Mouse (Mus musculus) fibroblast of lung, adult 2 months (primary cell): ENCODE measurements around the gene Dcaf7.
A peak's percentile ranks its signal among the peaks of the same experiment; 100 is the strongest.
"Not testable (repeated sequence)": the region's sequence is repeated elsewhere in the genome, so short reads cannot be mapped to it uniquely, and the experiment has no call there.

Experiments used
- DNase-seq: peaks from one replicate; pipeline ENCODE4 v3.0.0-alpha.2; 2011; ENCODE audit warnings: low read depth

Dcaf7 gene

DNA sequence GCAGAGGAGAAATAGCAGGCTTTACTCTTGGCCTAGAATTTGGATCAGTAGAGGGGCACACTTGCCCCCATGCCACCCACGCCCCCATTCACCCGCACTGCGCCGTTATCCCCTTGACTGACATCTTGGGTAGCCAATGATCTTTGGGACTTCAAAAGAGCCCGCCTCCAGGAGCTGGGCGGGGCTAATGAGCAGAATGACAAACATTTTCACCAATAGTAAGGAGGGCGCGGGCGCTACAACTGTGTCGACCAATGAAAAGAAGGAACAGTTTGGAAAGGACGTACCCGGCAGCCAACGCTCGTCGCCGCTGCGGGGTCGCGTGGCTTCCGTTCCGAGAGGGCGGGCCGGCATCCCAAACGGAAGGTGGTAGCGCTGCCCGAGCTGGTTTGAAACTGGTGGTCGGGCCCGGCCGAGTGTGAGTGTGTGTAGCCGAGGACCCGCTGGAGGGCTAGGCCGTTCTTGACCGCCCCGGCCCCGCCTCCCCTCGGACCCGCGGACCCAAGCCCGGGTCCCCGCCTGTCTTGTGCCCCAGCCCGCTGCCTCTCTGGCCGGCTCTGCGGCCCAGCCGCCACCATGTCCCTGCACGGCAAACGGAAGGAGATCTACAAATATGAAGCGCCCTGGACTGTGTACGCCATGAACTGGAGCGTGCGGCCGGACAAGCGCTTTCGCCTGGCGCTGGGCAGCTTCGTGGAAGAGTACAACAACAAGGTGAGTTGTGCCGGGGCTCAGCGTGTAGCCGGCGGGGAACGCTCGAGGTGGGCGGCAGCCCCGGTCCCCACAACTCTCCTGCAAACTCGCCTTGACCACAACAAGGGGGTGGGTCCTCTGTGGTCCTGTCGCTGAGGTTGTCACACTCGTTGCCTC is at the start of gene Dcaf7:
TSS of gene Dcaf7 (plus strand) at position 325 of the 870 bp plus-strand sequence.
- peak; percentile 88 for DNase-seq

DNA sequence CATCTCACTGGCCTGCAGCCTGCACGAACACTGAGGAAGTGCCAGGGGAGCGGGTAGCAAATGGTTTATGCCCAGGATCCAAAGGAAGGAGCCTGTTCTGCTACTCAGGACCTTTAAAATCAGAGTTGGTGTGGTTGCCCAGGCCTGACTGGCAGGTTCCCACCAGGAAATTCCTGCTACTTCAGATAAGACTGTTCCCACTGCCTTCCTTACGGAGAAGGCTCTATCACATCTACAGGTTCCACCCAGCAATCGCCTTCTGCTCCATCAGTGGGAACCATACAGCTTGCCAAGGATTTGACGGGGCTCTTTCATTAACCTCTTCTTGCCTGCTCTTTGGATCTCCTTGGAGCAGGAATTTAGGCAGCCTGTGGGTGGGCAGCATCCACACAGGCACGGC is 49.2 kb upstream of the Dcaf7 start:
- no peak for DNase-seq

DNA sequence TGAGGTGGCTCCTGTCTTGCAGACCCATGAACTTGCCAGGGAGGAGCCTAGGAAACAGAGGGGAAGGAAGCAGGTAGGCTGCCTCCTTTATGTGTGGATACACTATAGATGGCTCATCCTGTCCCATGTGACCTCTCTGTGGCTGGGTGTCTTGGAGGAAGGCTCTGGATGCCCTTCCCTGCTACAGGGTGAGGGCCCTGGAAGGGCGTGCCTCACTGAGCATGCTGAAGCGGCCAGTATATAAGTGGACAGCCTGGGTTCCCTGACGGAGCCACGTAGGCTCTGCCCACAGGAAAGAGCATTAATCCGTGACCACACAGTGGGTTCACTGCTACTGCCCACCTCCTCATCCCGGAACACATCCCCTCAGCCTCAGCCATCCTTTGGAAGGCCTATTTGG is 47.2 kb upstream of the Dcaf7 start:
- no peak for DNase-seq

DNA sequence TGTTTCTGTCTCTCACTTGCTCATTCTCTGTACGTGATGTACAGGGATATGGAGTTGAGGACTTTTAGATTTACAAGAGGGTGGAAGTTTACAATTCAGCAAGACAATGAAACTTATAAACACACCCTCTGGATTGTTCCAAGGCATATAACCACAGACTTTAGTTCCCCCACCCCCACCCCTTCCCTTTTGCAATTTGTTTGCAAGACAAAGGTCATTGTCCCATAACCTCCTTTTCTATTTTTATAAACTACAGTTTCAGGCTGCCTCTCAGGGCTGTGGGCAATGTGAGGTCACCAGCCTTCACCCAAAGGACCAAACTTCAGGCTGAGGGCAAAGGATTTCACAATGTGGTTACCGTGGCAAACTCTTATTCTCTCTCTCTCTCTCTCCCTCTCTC is 46.4 kb upstream of the Dcaf7 start:
- DNase-seq = no peak

DNA sequence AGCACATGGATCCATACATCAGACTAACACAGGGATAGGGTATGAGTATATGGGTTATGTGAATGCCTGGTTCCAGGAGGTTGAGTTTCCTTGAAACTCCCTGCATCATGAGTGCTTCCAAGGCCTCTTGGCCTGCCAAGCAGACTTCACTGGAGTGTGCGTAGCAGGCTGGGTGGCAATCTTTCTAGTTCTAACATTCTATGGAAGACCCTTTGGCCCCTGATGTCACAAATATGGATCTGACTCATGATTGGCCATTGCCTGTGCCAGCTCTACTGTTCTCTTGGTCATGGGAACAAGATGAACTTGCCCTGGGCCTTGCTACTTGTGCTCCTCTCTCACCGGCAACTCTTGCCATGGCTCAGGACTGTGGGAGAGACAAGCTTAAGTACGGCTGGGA is 42.3 kb upstream of the Dcaf7 start, which contains the start of gene Ace3:
TSS of gene Ace3 (plus strand) at position 301 of the 400 bp plus-strand sequence.
- no peak for DNase-seq

DNA sequence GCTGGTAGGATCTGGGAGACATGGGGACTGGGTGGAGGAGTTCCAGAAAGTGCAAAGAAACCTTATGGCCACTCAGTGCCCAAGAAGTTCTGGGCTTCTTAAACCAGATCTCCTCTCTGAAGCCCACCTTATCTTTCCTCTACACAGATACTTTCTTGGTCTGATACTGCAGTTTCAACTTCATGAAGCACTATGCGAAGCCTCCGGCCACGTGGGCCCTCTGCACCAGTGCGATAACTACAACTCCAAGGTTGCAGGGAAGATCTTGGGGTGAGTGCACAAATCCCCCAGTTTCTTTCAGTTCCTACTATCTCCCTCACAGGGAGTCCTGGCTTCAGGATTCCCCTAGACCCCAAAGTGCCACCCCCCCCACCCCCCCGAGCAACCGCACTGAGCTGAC is 36.6 kb upstream of the Dcaf7 start:
- DNase-seq = no peak

DNA sequence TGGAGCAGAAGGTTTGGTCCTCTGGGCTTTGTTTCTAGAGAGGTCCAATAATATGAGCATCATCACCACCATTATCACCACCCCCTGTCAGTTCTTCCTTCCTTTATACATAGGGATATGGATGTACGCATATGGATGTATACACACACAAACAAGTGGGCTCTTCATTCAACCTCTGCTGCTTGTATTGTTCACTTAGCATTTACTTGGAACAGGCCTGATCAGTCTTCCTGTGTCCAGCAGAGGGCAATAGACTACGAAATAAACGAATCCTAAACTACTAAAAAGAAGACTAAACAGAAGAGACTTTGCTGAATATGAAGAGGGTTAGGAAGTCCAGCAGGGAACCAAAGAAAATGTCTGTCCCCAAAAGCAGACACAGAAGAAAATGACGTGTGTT is 35.0 kb upstream of the Dcaf7 start:
- DNase-seq = no peak

DNA sequence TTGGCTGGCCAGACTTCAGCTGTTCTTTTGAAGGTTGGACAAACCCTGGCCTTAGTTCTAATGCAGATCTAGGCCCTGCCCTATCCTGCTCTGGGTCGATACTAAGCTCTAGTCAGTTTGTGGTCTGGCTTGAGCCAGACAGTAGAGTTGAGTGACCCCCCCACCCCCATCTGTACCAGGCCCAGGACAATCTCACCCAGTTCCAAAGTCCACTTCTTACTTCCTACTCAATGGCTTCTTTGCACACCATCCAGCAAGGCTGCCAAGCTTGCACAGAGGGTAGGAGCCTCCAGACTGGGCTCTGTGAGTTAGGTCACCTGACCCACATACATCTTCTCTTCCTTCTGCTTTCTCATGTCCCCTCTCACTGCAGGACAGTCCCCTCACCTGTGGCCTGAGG is 32.1 kb upstream of the Dcaf7 start:
- DNase-seq = no peak

DNA sequence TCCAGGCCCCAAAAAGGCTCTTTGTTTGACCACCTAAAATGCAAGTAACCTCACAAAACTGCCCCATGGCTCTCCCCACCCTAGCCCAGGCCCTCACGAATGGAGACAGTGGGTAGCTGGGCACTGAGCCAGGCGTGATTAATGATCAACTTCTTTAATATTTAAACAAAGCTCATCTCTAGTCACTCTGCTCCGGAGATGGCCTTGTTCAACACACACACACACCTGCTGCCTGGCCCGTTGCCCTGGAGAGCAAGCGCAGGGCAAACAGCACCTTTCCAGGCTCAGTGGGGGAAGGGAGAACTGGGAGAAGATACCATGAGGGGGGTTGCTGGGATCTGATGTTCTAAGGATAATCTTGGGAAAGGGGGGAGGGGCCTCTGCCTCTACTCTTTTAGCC is 30.7 kb upstream of the Dcaf7 start:
- DNase-seq = no peak

DNA sequence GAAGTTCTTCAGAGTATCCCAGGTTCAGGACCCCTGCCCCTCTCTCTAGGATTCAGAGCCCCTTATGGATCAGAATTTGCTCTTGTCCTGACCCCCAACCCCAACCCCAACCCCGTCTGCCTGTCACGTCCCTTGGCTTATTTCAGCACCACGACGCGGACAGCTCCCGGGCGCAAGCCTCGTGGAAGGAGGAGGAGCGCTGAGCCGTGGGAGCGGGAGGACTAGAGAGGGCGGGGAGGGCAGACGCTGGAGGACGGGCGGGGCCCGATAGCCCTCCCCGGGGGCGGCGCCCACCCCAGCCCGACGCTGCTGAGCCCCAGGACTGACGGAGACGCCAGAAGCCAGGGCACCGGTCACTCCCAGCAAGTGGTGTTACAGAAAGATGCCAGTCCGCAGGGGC is 28.9 kb upstream of the Dcaf7 start, which contains the start of gene Kcnh6:
TSS of gene Kcnh6 (plus strand) at position 304 of the 400 bp plus-strand sequence.
- no peak for DNase-seq

DNA sequence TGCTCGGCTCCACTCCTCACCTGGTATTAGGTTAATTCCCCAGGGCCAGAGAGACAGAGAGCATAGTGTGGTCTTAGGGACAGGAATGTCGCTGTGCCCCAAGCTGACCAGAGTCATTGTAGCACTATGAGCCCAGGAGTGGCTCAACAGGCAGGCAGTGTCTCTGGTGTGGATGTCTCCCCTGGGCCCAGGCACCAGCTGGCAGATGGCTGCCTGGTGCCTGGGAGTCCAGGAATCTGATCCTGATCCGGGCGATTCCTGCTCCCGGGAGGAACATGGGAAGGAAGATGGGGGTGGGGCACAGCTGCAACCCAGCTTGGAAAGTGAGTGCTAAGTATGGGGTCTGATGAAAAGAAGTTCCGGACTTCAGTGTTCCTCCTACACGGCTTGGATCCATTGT is 24.0 kb upstream of the Dcaf7 start:
- no peak for DNase-seq

DNA sequence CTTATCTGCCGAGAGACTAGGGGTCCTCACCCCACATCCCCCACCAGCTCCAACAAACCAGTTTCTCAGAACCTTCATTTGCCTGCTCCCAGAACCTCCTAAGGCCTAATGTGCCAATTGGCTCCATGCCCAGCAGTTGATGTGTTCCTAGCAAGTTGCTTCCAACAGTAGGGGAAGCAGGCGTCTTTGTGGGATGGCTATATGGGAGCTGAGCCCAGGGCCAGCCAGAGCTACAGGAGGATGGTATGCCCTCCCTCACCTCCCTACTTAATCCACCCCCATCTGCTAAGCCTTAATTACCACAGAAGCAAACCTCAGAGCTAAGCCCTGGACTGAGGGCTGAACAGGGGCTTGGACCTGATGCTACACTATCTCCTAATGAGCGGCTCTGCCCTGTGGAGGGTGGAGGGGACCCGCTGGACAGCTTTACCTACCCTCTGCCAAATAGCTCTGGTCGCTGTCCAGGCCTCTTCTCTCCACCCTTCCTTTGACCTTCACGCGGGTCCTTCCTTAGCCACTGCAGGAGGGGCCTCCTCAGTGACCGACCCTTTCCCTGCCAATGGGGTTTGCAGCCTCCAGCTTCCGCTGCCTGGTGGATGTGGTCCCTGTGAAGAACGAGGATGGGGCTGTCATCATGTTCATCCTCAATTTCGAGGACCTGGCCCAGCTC is 23.0 kb upstream of the Dcaf7 start:
- DNase-seq = no peak

DNA sequence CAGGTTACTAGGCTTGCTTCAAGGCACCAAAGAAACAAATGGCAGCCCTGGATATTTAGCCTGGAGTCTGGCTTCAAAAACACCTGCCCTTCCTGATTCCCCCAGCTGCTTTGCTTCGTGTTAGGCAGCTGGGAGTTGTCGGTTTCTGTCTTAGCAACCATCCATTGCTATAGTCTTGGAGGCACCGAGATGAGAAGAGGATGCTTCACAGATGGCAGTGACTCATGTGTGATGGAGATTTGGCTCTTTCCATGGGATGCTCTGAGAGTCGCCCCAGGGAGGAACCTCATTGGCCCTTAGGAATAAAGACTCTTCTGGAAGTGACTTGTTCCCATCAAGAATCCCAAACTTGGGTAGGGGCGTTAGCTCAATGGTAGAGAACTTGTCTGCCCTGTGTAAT is 20.2 kb upstream of the Dcaf7 start:
- no peak for DNase-seq

DNA sequence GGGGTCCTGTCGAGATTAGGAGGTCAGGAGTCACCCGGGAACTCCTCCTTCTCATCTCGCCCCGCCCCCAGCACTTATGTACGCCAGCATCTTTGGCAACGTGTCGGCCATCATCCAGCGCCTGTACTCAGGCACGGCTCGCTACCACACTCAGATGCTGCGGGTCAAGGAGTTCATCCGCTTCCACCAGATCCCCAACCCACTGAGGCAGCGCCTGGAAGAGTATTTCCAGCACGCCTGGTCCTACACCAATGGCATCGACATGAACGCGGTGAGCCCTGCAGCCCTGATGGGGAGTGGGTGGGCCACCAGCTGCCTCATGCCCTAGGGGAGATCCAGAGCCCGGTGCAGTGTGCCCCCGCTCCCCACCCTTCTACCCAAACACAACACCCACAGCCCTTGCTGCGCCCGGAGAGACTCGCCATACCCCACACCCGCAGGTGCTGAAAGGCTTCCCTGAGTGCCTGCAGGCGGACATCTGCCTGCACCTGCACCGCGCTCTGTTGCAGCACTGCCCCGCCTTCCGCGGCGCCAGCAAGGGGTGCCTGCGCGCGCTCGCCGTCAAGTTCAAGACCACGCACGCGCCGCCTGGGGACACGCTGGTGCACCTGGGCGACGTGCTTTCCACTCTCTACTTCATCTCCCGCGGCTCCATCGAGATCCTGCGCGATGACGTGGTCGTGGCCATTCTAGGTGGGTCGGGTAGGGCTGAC is 16.5 kb upstream of the Dcaf7 start:
- DNase-seq = no peak

DNA sequence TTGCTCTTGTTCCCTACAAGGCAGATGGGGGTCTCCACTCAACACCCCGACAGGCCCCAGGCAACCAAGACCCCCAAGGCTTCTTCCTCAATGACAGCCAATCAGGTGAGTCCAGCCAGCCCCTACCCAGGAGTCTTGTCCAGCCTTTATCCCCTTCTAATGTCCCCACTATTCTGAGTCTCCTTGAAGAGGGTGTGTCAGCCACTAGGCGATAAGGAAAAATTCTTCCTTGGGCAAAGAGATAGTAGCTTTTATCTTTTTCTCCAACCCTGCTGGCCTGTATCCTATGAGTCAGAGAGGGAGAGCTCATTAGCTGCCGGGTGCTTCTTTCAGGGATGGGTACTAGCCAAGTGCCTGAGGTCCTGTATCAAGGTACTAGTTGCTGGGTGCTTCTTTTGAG is 10.9 kb upstream of the Dcaf7 start:
- DNase-seq = no peak

DNA sequence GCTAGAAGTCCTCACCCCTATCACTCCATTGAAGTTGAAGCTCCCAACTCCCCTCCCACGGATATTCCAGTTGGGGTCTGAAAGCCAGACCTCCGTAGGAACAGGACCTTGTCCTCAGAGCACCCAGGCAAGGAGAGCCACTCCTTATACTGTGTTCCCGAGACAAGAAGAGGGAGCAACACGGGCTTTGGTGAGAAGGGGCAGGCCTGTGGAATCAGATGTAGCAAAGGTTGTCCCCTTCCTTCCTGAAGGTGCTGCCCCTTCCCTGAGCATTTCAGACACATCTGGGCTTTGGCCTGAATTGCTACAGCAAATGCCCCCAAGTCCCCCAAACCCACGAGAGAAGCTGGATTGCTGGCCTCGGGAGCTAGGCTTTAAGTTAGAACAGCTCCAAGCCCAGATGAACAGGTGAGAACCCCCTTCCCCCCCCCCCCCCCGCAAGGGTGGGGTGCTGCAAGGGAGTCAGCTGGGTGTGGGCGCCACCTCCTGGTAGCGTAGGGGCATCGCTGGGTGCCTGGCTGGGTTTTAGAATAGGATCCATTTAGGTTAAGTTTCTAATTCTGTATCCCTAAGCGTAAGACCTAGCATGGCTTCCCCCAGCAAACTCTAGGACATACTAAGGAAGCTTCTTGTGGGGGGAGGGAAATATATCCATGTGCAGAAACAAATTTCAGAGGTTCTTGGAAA is 10.1 kb upstream of the Dcaf7 start:
- DNase-seq = no peak

DNA sequence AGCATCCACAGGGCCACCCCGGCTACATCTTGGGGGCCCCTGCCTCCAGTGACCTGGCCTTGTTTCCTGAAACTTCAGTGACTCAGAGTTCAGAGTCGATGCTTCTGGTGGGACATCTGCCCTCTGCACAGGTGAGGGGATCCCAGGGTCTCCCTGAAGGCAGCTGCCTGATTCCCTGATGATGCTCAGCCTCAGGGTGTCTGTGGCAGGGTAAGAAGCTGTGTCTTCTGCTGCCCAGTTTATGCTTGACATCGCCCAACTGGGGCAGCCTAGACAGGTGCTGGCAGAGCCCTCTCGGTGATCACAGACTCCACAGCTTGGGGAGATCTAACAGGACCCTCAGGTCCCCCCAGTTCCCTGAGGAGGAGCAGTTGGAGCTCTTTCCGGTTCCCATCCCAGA is 9.1 kb upstream of the Dcaf7 start:
- no peak for DNase-seq

DNA sequence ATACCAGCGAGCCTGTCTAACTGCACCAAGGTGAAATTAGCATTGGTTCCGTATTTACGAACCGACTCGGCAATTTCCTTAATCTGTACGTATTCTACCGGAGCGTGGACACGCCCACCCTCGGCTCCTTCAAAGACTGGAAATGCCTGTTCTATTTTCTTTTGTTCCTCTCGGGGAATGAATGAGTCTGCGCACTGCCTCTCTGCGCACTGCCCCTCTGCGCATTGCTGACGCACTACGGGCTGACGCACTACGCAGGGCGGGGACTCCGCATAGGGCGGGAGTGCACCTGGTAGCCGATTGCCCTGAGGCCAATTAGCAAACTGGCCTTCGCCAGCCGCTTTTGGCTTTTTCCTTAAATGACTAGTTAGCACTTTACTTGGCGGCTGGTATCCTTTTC is 4.6 kb upstream of the Dcaf7 start:
- DNase-seq = not testable (repeated sequence)

DNA sequence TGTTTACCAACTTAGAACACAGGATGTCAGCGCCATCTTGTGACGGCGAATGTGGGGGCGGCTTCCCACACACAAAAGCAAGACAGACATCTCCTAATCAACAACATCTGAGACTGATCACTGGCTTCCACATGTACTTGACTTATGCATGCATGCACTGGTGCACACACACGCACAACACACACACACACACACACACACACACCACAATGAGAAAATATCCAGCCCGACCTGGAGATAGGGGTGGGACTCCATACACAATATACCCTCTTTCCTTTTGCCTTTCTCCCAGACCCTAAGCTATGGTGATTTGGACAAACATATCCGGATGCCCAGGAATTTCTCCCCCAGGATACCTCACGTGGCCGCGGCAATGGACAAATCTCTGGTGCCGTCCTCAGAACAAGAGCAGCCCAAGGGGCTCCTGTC is 3.2 kb upstream of the Dcaf7 start:
- no peak for DNase-seq

DNA sequence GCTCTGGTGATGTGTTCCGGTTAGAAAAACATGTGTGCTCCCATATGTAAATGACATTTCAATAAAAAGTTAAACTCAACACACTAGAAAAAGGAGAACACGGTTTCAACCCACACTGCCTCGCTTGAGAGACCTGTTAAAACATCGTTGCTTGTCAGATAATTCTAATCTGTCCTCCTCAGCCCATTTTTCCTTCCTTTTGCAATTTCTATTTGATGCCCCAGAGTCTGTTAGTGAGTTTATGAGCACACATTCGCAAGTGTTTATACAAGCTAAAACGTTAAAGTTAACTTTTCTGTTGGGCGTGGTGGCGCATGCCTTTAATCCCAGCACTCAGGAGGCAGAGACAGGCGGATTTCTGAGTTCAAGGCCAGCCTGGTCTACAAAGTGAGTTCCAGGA is 1.7 kb upstream of the Dcaf7 start:
- no peak for DNase-seq

DNA sequence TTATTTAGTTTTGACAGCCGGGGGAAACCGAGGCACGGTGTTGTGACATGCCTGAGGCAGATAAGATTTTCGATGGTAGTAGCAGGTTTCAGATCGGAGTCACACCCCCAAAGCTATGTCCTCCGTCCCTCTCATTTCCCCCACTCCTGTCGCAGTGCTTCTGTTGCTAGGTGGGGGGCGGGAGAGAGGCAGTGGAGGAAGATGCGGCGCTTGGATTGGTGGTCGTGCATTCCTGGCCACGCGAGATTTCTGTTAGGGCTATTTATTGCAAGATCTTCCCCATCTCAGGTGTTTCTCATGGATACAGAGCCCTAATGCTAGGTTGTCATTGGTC is 713 bp downstream of the Dcaf7 start:
- no peak for DNase-seq

DNA sequence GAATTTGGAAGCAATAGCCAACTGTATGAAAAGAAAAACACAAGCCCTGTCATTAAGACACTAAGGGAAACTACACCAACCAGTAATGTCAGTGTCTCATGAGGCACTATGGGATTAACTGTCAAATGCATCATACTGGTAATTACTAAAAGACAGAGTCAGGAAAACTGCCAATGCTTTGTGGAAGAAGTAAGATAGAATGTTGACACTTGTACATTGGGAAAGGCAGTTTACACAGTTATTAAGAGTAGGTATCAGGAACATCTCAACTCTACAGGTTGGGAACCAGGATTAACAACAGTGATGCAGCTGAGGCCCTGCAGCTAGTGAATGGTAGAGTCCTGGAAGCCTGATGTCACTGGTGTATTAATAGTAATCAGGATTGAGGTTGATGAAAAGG is 7.7 kb downstream of the Dcaf7 start:
- DNase-seq = no peak
